Mouse (Mus musculus): ENCODE results near the gene Lgals4. TPM values are rescaled to one million over a fixed set of nuclear protein-coding genes. Genes with fewer than 3 reads are reported as not detected.

The Lgals4 gene
- polyA plus RNA-seq, 1 experiment from 2014 or later, result 3.2 TPM

- Histone ChIP-seq H3K36me3 (peaks cover 34% of the 10 kb centered on the region), H3K4me1 (peaks cover 44% of the 10 kb centered on the region), H3K27me3 (no peaks in the 10 kb centered on the region), H3K9ac (replicated peaks) (peak overlapping the region; percentile 98), H3K4me3 (peak overlapping the region; percentile 94), H3K4me2 (replicated peaks) (peak overlapping the region; percentile 83), H3K9me3 (no peaks in the 10 kb centered on the region), H3K27ac (replicated peaks) (peak overlapping the region; percentile 99)
- under 1% methylated on average over 70 of the region's 70 CpGs for WGBS
- ATAC-seq (ENCODE audit: low FRiP score, low read depth), result peak; percentile 90
Observed at GRCm38 (mm10) chr7:28810107-28811066, 23.3 kb upstream of the Lgals4 start.

GRCm38 (mm10) chr7:28811228-28811627 is 22.4 kb upstream of the Lgals4 start:
- Histone ChIP-seq H3K9me3 (no peaks in the 10 kb centered on the region), H3K27ac (replicated peaks) (peak overlapping the region; percentile 98), H3K9ac (replicated peaks) (peak overlapping the region; percentile 98), H3K4me1 (peaks cover 52% of the 10 kb centered on the region), H3K4me2 (replicated peaks) (peak overlapping the region; percentile 93), H3K36me3 (peaks cover 42% of the 10 kb centered on the region), H3K27me3 (no peaks in the 10 kb centered on the region), H3K4me3 (peak overlapping the region; percentile 94)
- under 1% methylated on average over 40 of the region's 40 CpGs for WGBS
- 0 out of 2 replicates have a peak, but pooled peaks have one; percentile 1 for ATAC-seq (ENCODE audit: low FRiP score, low read depth)

GRCm38 (mm10) chr7:28811640-28812275 is 21.9 kb upstream of the Lgals4 start:
- Histone ChIP-seq H3K9ac (replicated peaks) (peak overlapping the region; percentile 98), H3K4me3 (peak overlapping the region; percentile 94), H3K4me1 (peaks cover 57% of the 10 kb centered on the region), H3K27me3 (no peaks in the 10 kb centered on the region), H3K4me2 (replicated peaks) (peak overlapping the region; percentile 93), H3K36me3 (peaks cover 47% of the 10 kb centered on the region), H3K9me3 (no peaks in the 10 kb centered on the region), H3K27ac (replicated peaks) (peak overlapping the region; percentile 98)
- 15% methylated on average over 7 of the region's 7 CpGs for WGBS
- no peak for ATAC-seq (ENCODE audit: low FRiP score, low read depth)

- peaks cover 54% of the 10 kb centered on the region for H3K36me3 ChIP-seq
- peak overlapping the region; percentile 94 for H3K4me3 ChIP-seq
- peak overlapping the region; percentile 93 for H3K4me2 ChIP-seq (replicated peaks)
- H3K9me3 ChIP-seq, result no peaks in the 10 kb centered on the region
- no peak for ATAC-seq (ENCODE audit: low FRiP score, low read depth)
- peak overlapping the region; percentile 98 for H3K9ac ChIP-seq (replicated peaks)
- H3K27me3 ChIP-seq, result no peaks in the 10 kb centered on the region
- WGBS, result 76% methylated on average over 4 of the region's 4 CpGs
- H3K4me1 ChIP-seq, result peaks cover 64% of the 10 kb centered on the region
- peak overlapping the region; percentile 52; the same call in 1 of the 2 replicates for H3K27ac ChIP-seq (replicated peaks)
Observed at GRCm38 (mm10) chr7:28812436-28812835, 21.2 kb upstream of the Lgals4 start.

- Histone ChIP-seq H3K9ac (replicated peaks) (0 out of 2 replicates have a peak overlapping the region, but pooled peaks have one; percentile 98), H3K36me3 (peaks cover 59% of the 10 kb centered on the region), H3K4me2 (replicated peaks) (peak overlapping the region; percentile 93), H3K27me3 (no peaks in the 10 kb centered on the region), H3K4me1 (peaks cover 64% of the 10 kb centered on the region), H3K9me3 (no peaks in the 10 kb centered on the region), H3K4me3 (peak overlapping the region; percentile 94), H3K27ac (replicated peaks) (no peak overlapping the region)
- 87% methylated on average over 5 of the region's 5 CpGs for WGBS
- no peak for ATAC-seq (ENCODE audit: low FRiP score, low read depth)
Observed at GRCm38 (mm10) chr7:28812949-28813348, 20.7 kb upstream of the Lgals4 start.

GRCm38 (mm10) chr7:28814306-28815034 is 19.2 kb upstream of the Lgals4 start:
- Histone ChIP-seq H3K4me2 (replicated peaks) (no peak overlapping the region), H3K27ac (replicated peaks) (no peak overlapping the region), H3K4me1 (peaks cover 71% of the 10 kb centered on the region), H3K9ac (replicated peaks) (no peak overlapping the region), H3K4me3 (no peak overlapping the region), H3K36me3 (peaks cover 73% of the 10 kb centered on the region), H3K9me3 (no peaks in the 10 kb centered on the region), H3K27me3 (no peaks in the 10 kb centered on the region)
- WGBS, result 89% methylated on average over 5 of the region's 5 CpGs
- ATAC-seq (ENCODE audit: low FRiP score, low read depth), result no peak

DNA sequence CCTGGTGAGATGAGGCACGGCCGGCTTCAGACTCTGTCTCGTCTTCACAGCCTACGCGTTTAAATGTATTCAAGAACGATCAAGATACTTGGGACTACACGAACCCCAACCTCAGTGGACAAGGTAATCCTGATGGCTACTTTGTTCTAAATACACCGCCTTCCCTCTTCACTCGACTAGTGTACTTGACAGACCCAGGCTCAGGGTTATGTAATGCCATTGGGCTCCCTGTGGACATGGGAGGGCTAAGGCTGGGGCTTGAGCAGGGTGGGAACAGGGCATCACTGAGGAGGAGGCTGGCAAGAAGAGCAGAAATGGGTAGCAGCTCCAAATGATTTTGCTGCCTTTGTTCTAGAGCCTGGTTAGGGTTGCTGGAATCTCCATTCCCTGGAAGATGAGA is 18.4 kb upstream of the Lgals4 start:
- H3K9ac ChIP-seq (replicated peaks), result no peak overlapping the region
- peaks cover 80% of the 10 kb centered on the region for H3K36me3 ChIP-seq
- H3K27me3 ChIP-seq, result no peaks in the 10 kb centered on the region
- 93% methylated on average over 9 of the region's 9 CpGs for WGBS
- H3K9me3 ChIP-seq, result no peaks in the 10 kb centered on the region
- no peak overlapping the region for H3K27ac ChIP-seq (replicated peaks)
- no peak overlapping the region for H3K4me2 ChIP-seq (replicated peaks)
- no peak for ATAC-seq (ENCODE audit: low FRiP score, low read depth)
- no peak overlapping the region for H3K4me3 ChIP-seq
- H3K4me1 ChIP-seq, result peaks cover 79% of the 10 kb centered on the region

GRCm38 (mm10) chr7:28816201-28816600 is 17.5 kb upstream of the Lgals4 start:
- Histone ChIP-seq H3K9ac (replicated peaks) (0 out of 2 replicates have a peak overlapping the region, but pooled peaks have one; percentile 15), H3K4me3 (peak overlapping the region; percentile 7; the same call in 1 of the 2 replicates), H3K4me1 (peaks cover 85% of the 10 kb centered on the region), H3K36me3 (peaks cover 90% of the 10 kb centered on the region), H3K9me3 (no peaks in the 10 kb centered on the region), H3K27ac (replicated peaks) (no peak overlapping the region), H3K4me2 (replicated peaks) (no peak overlapping the region), H3K27me3 (no peaks in the 10 kb centered on the region)
- no peak for ATAC-seq (ENCODE audit: low FRiP score, low read depth)
- 88% methylated on average over 9 of the region's 9 CpGs for whole genome bisulfite sequencing

GRCm38 (mm10) chr7:28816920-28817319 is 16.7 kb upstream of the Lgals4 start:
- Histone ChIP-seq H3K4me3 (no peak overlapping the region), H3K4me1 (peaks cover 83% of the 10 kb centered on the region)
- WGBS, result 96% methylated on average over 10 of the region's 10 CpGs

DNA sequence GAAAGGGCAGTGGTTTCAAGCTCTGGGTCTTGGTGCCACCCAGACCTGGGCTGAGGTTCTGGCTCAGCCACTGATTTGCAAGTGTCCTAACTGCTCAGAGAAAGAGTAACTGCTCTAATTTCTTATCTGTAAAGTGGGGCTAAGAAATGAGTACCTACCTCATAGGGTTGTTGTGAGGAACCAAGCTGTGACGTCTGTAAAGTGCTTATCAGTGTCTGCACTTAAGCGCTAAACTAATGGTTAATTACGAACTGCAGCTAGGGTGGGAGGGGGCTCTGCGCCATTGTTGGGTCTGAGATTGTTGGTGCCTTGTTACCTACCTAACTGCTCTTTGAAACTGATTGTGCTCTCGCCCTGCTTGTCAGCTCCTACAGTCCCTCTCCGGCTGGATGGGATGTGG is 16.1 kb upstream of the Lgals4 start:
- ATAC-seq (ENCODE audit: low FRiP score, low read depth), result no peak
- WGBS, result 68% methylated on average over 6 of the region's 6 CpGs
- peaks cover 98% of the 10 kb centered on the region for H3K36me3 ChIP-seq
- H3K4me3 ChIP-seq, result no peak overlapping the region
- no peaks in the 10 kb centered on the region for H3K27me3 ChIP-seq
- H3K4me1 ChIP-seq, result peaks cover 77% of the 10 kb centered on the region
- peak overlapping the region; percentile 7; the same call in 1 of the 2 replicates for H3K4me2 ChIP-seq (replicated peaks)
- H3K9ac ChIP-seq (replicated peaks), result no peak overlapping the region
- no peaks in the 10 kb centered on the region for H3K9me3 ChIP-seq
- no peak overlapping the region for H3K27ac ChIP-seq (replicated peaks)

More at GRCm38 (mm10) chr7:28816920-28817319, 16.7 kb upstream of the Lgals4 start:
- Histone ChIP-seq H3K4me2 (replicated peaks) (no peak overlapping the region), H3K27ac (replicated peaks) (no peak overlapping the region), H3K27me3 (no peaks in the 10 kb centered on the region), H3K36me3 (peaks cover 97% of the 10 kb centered on the region), H3K9me3 (no peaks in the 10 kb centered on the region), H3K9ac (replicated peaks) (no peak overlapping the region)
- ATAC-seq (ENCODE audit: low FRiP score, low read depth), result no peak

DNA sequence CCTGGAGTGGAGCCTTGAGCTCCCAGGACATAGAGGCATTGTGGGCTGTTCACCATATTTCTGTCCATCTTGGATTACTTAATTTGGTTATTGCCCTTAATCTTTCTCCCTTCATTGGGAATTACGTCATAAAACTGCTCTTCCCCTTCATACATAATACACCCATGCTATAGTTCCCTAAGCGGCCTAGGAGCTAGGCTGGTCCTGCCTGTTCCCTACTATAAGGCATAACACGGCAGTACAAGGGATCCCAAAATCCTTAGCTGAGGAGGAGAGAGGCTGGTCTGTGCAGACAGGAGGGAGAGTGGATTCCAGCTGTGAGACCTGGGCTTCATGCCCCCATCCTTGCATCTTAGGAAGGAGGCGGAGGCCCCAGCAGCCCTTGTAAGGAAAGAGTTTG is 15.7 kb upstream of the Lgals4 start:
- no peak overlapping the region; the same call in 1 of the 2 replicates for H3K4me2 ChIP-seq (replicated peaks)
- H3K4me1 ChIP-seq, result peaks cover 73% of the 10 kb centered on the region
- no peak for ATAC-seq (ENCODE audit: low FRiP score, low read depth)
- H3K27me3 ChIP-seq, result no peaks in the 10 kb centered on the region
- no peak overlapping the region for H3K27ac ChIP-seq (replicated peaks)
- H3K4me3 ChIP-seq, result no peak overlapping the region
- peaks cover 98% of the 10 kb centered on the region for H3K36me3 ChIP-seq
- no peak overlapping the region for H3K9ac ChIP-seq (replicated peaks)
- H3K9me3 ChIP-seq, result no peaks in the 10 kb centered on the region
- WGBS, result 81% methylated on average over 4 of the region's 4 CpGs

Data from midbrain, embryonic 12.5 days (tissue).